Mouse (Mus musculus) megakaryocyte, embryonic 14.5 days (primary cell): ENCODE measurements around the gene Zbtb5. TPM values are rescaled to one million over a fixed set of nuclear protein-coding genes. Genes with fewer than 3 reads are reported as not detected.

Source experiments
- H3K27me3 ChIP-seq: replicated peaks from 2 replicates; pipeline ENCODE3; 2012; ENCODE audit warnings: inconsistent platforms
- H3K36me3 ChIP-seq: replicated peaks from 2 replicates; pipeline ENCODE3; 2012; ENCODE audit warnings: low read length, inconsistent platforms, mixed read lengths
- H3K4me1 ChIP-seq: 2 replicates; pipeline ENCODE4 v1.6.1; 2012; ENCODE audit warnings: inconsistent platforms
- H3K4me3 ChIP-seq: replicated peaks from 2 replicates; pipeline ENCODE3; 2012; ENCODE audit warnings: moderate library complexity, mild to moderate bottlenecking, inconsistent platforms
- H3K9me3 ChIP-seq: 2 replicates; pipeline ENCODE4 v1.6.1; 2012; ENCODE audit warnings: inconsistent platforms
- FLI1 ChIP-seq: IDR thresholded peaks from 2 replicates; pipeline ENCODE4 v1.6.1; 2012; ENCODE audit warnings: low read length, inconsistent platforms, mixed read lengths
- GATA1 ChIP-seq: IDR thresholded peaks from 3 replicates; pipeline ENCODE4 v1.6.1; 2012; ENCODE audit warnings: mixed read lengths, low read length, inconsistent platforms, borderline replicate concordance
- polyA plus RNA-seq: library from polyadenylated mRNA; stranded (reverse); fragments of >175 nt; gene quantifications from 2 replicates; pipeline ENCODE4 v1.2.3, GENCODE M21; 2012; ENCODE audit warnings: low replicate concordance; ENCODE audit not compliant: insufficient read depth

The Zbtb5 gene
- polyA plus RNA-seq, 1 experiment: 0.89 TPM

GRCm38 (mm10) chr4:44974331-44974730 lies 37.9 kb downstream of the Zbtb5 start:
- Histone ChIP-seq H3K4me3 (no peak overlapping the region), H3K9me3 (peaks cover 7% of the 10 kb centered on the region; the same call in 1 of the 2 replicates), H3K27me3 (peaks cover 2% of the 10 kb centered on the region), H3K4me1 (peaks cover 28% of the 10 kb centered on the region), H3K36me3 (no peaks in the 10 kb centered on the region)
- no peak for TF ChIP-seq GATA1
- TF ChIP-seq FLI1: no peak

GRCm38 (mm10) chr4:44973871-44974270 lies 38.3 kb downstream of the Zbtb5 start:
- Histone ChIP-seq H3K27me3 (peaks cover 2% of the 10 kb centered on the region), H3K36me3 (no peaks in the 10 kb centered on the region), H3K9me3 (peaks cover 7% of the 10 kb centered on the region; the same call in 1 of the 2 replicates), H3K4me1 (peaks cover 26% of the 10 kb centered on the region), H3K4me3 (peak overlapping the region; percentile 87)
- TF ChIP-seq FLI1: no peak
- no peak for TF ChIP-seq GATA1

- H3K4me1 ChIP-seq: peaks cover 26% of the 10 kb centered on the region
- H3K36me3 ChIP-seq: no peaks in the 10 kb centered on the region
- no peak for TF ChIP-seq GATA1
- no peak for TF ChIP-seq FLI1
- H3K4me3 ChIP-seq: peak overlapping the region; percentile 87
- H3K27me3 ChIP-seq: peaks cover 6% of the 10 kb centered on the region
- peaks cover 7% of the 10 kb centered on the region; the same call in 1 of the 2 replicates for H3K9me3 ChIP-seq
Observed at GRCm38 (mm10) chr4:44973450-44973849, 38.8 kb downstream of the Zbtb5 start.

- H3K4me1 ChIP-seq: peaks cover 21% of the 10 kb centered on the region
Observed at GRCm38 (mm10) chr4:44970612-44971110, 41.6 kb downstream of the Zbtb5 start.

GRCm38 (mm10) chr4:44970056-44970455 lies 42.2 kb downstream of the Zbtb5 start:
- no peaks in the 10 kb centered on the region for H3K36me3 ChIP-seq
- TF ChIP-seq FLI1 (no peak), GATA1 (no peak)
- peaks cover 22% of the 10 kb centered on the region for H3K27me3 ChIP-seq
- peaks cover 3% of the 10 kb centered on the region; the same call in 1 of the 2 replicates for H3K9me3 ChIP-seq
- peaks cover 21% of the 10 kb centered on the region for H3K4me1 ChIP-seq
- no peak overlapping the region for H3K4me3 ChIP-seq

More at GRCm38 (mm10) chr4:44970612-44971110, 41.6 kb downstream of the Zbtb5 start:
- Histone ChIP-seq H3K36me3 (no peaks in the 10 kb centered on the region), H3K9me3 (peaks cover 3% of the 10 kb centered on the region; the same call in 1 of the 2 replicates), H3K4me3 (peak overlapping the region; percentile 8), H3K27me3 (peaks cover 22% of the 10 kb centered on the region)
- TF ChIP-seq FLI1: no peak
- no peak for TF ChIP-seq GATA1

- H3K4me3 ChIP-seq: no peak overlapping the region
- H3K36me3 ChIP-seq: no peaks in the 10 kb centered on the region
- H3K27me3 ChIP-seq: peaks cover 27% of the 10 kb centered on the region
- peaks cover 15% of the 10 kb centered on the region for H3K4me1 ChIP-seq
- no peak for TF ChIP-seq FLI1
- TF ChIP-seq GATA1: no peak
- no peaks in the 10 kb centered on the region for H3K9me3 ChIP-seq
Observed at GRCm38 (mm10) chr4:44967402-44967801, 44.8 kb downstream of the Zbtb5 start.

- Histone ChIP-seq H3K4me1 (peaks cover 13% of the 10 kb centered on the region), H3K36me3 (no peaks in the 10 kb centered on the region), H3K4me3 (no peak overlapping the region), H3K27me3 (peaks cover 29% of the 10 kb centered on the region), H3K9me3 (no peaks in the 10 kb centered on the region)
- TF ChIP-seq FLI1 (no peak), GATA1 (no peak)
Observed at GRCm38 (mm10) chr4:44965736-44966135, 46.5 kb downstream of the Zbtb5 start.

- Histone ChIP-seq H3K9me3 (no peaks in the 10 kb centered on the region), H3K36me3 (no peaks in the 10 kb centered on the region), H3K4me3 (no peak overlapping the region), H3K4me1 (peaks cover 10% of the 10 kb centered on the region), H3K27me3 (peaks cover 29% of the 10 kb centered on the region)
- TF ChIP-seq GATA1 (no peak), FLI1 (no peak)
Observed at GRCm38 (mm10) chr4:44965175-44965574, 47.0 kb downstream of the Zbtb5 start.

- Histone ChIP-seq H3K4me1 (peaks cover 10% of the 10 kb centered on the region), H3K4me3 (no peak overlapping the region), H3K36me3 (no peaks in the 10 kb centered on the region), H3K9me3 (no peaks in the 10 kb centered on the region), H3K27me3 (peaks cover 24% of the 10 kb centered on the region)
- TF ChIP-seq FLI1: no peak
- no peak for TF ChIP-seq GATA1
Observed at GRCm38 (mm10) chr4:44963156-44963555, 49.1 kb downstream of the Zbtb5 start.

- Histone ChIP-seq H3K4me3 (no peak overlapping the region), H3K36me3 (no peaks in the 10 kb centered on the region), H3K4me1 (peaks cover 10% of the 10 kb centered on the region), H3K27me3 (peaks cover 14% of the 10 kb centered on the region), H3K9me3 (no peaks in the 10 kb centered on the region)
- TF ChIP-seq GATA1: no peak
- TF ChIP-seq FLI1: no peak
Observed at GRCm38 (mm10) chr4:44959220-44959619, 53.0 kb downstream of the Zbtb5 start.
